Comparison of ENCODE assay signal across 14 mouse cellular contexts in the genomic region with DNA sequence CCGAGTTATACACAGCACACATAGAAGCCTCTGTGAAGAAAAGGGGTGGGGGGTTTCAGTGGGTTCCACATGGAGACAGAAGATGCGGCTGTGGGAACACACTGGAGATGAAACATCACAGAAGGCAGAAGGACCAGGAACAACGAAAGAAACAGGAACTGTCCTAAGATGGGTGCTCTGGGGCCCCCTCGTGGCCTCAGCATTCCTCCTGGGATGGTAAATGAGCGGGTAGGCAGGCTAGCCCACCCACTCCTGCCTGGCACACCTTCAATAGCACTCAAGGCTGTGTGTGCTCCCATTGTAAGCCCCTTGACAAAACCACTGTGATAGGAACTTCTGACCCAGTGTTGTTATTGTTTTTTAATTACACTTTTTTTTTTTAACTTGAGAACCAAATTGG.
DNase-seq lines count a peak whose midpoint lies in the region; ATAC-seq and TF ChIP-seq lines count a peak whose summit lies in the region.
"Had no signal": no experiment of that assay in that cellular context is flagged by ENCODE, and none has a peak within 500 bp of the region (broad histone marks: within the 10 kb centered on the region; RNA-seq: fewer than 3 reads in every experiment).

No protein-coding gene starts in this region.

- WGBS in hindbrain, postnatal 0 days, result 39% methylated on average over 5 of the region's 5 CpGs
- 46% methylated on average over 5 of the region's 5 CpGs for WGBS in hindbrain, embryonic 11.5 days
- 31% methylated on average over 5 of the region's 5 CpGs for WGBS in lung, postnatal 0 days
- 52% methylated on average over 5 of the region's 5 CpGs for WGBS in hindbrain, embryonic 13.5 days

- no peaks in the 10 kb centered on the region for H3K4me1 ChIP-seq in hindbrain, postnatal 0 days (ENCODE audit: insufficient read depth, low read length)
- H3K4me1 ChIP-seq in hindbrain, embryonic 11.5 days (replicated peaks; ENCODE audit: control insufficient read depth, insufficient read depth, low read length), result no peaks in the 10 kb centered on the region; the same call in 1 of the 2 replicates
- no peaks in the 10 kb centered on the region for H3K4me1 ChIP-seq in lung, postnatal 0 days (ENCODE audit: insufficient read depth, low read depth, low read length)
- H3K4me1 ChIP-seq in hindbrain, embryonic 13.5 days (replicated peaks), result peaks cover 11% of the 10 kb centered on the region; the same call in 1 of the 2 replicates
- H3K4me1 ChIP-seq: lung, embryonic 15.5 days had no signal

- TF ChIP-seq EP300 in lung, postnatal 0 days (IDR thresholded peaks at IDR 0.05), result no peak

- H3K27me3 ChIP-seq in hindbrain, postnatal 0 days (ENCODE audit: insufficient read depth, low read length), result no peaks in the 10 kb centered on the region
- H3K27me3 ChIP-seq in hindbrain, embryonic 11.5 days (ENCODE audit: control insufficient read depth, insufficient read depth, low read length), result no peaks in the 10 kb centered on the region
- no peaks in the 10 kb centered on the region for H3K27me3 ChIP-seq in lung, postnatal 0 days (replicated peaks; ENCODE audit: insufficient read depth, low read length)
- H3K27me3 ChIP-seq in hindbrain, embryonic 13.5 days, result no peaks in the 10 kb centered on the region
- H3K27me3 ChIP-seq: lung, embryonic 15.5 days had no signal

- TF ChIP-seq CTCF in hindbrain, postnatal 0 days (IDR thresholded peaks at IDR 0.05; ENCODE audit: low read depth), result peak; percentile 53
- peak; percentile 24; the same call in 1 of the 2 replicates for TF ChIP-seq CTCF in lung, postnatal 0 days (IDR thresholded peaks at IDR 0.05)

- intact Hi-C loops in heart, postnatal 36 days (cut with DNase I), result no loop called here

- no peak overlapping the region for H3K9ac ChIP-seq in hindbrain, postnatal 0 days (replicated peaks; ENCODE audit: low read length)
- H3K9ac ChIP-seq in hindbrain, embryonic 11.5 days (ENCODE audit: low read depth, low read length), result no peak overlapping the region
- no peak overlapping the region for H3K9ac ChIP-seq in lung, postnatal 0 days (replicated peaks; ENCODE audit: low read depth)
- H3K9ac ChIP-seq in hindbrain, embryonic 13.5 days, result no peak overlapping the region
- H3K9ac ChIP-seq: lung, embryonic 15.5 days had no signal

- H3K4me3 ChIP-seq in hindbrain, postnatal 0 days (ENCODE audit: low read length), result no peak overlapping the region
- H3K4me3 ChIP-seq in hindbrain, embryonic 11.5 days (ENCODE audit: low read depth, low read length), result no peak overlapping the region
- H3K4me3 ChIP-seq in lung, postnatal 0 days (ENCODE audit: low read depth, low read length), result no peak overlapping the region
- no peak overlapping the region for H3K4me3 ChIP-seq in hindbrain, embryonic 13.5 days
- H3K4me3 ChIP-seq: heart, embryonic 10.5 days; hindbrain, embryonic 10.5 days; lung, embryonic 15.5 days; myocyte had no signal

- DNase-seq in hindbrain, postnatal 0 days (ENCODE audit: low spot score), result peak; percentile 41
- no peak for DNase-seq in hindbrain, embryonic 11.5 days (ENCODE audit: low spot score)
- no peak for DNase-seq in lung, postnatal 0 days (ENCODE audit: low spot score)
- DNase-seq in lung, postnatal 14 days, result no peak
- DNase-seq in ES-CJ7 (ENCODE audit: low read depth, low spot score) (peak; percentile 47), ZHBTc4 (ENCODE audit: low read depth, low spot score) (peak; percentile 55)
- DNase-seq in heart, postnatal 36 days, result no peak
- DNase-seq: kidney, adult 8-10 months had no signal

- H3K27ac ChIP-seq in hindbrain, postnatal 0 days, result no peak overlapping the region
- no peak overlapping the region for H3K27ac ChIP-seq in hindbrain, embryonic 11.5 days (ENCODE audit: low read depth, low read length)
- H3K27ac ChIP-seq in lung, postnatal 0 days (ENCODE audit: low read length), result no peak overlapping the region
- no peak overlapping the region for H3K27ac ChIP-seq in hindbrain, embryonic 13.5 days
- H3K27ac ChIP-seq: heart, embryonic 10.5 days; hindbrain, embryonic 10.5 days; lung, embryonic 15.5 days had no signal

- ATAC-seq in hindbrain, postnatal 0 days, result no peak
- no peak for ATAC-seq in hindbrain, embryonic 11.5 days (ENCODE audit: low FRiP score)
- ATAC-seq in lung, postnatal 0 days, result no peak
- ATAC-seq in hindbrain, embryonic 13.5 days (ENCODE audit: low FRiP score), result no peak

- H3K4me2 ChIP-seq in hindbrain, postnatal 0 days (ENCODE audit: low read depth, low read length), result no peak overlapping the region
- H3K4me2 ChIP-seq in hindbrain, embryonic 11.5 days (replicated peaks; ENCODE audit: low read depth, low read length), result no peak overlapping the region
- H3K4me2 ChIP-seq in lung, postnatal 0 days (replicated peaks; ENCODE audit: low read depth, low read length), result no peak overlapping the region
- H3K4me2 ChIP-seq in hindbrain, embryonic 13.5 days, result no peak overlapping the region
- H3K4me2 ChIP-seq: lung, embryonic 15.5 days had no signal

- H3K36me3 ChIP-seq in hindbrain, postnatal 0 days (ENCODE audit: insufficient read depth, low read length), result no peaks in the 10 kb centered on the region
- no peaks in the 10 kb centered on the region for H3K36me3 ChIP-seq in hindbrain, embryonic 11.5 days (ENCODE audit: control insufficient read depth, insufficient read depth, low read length)
- H3K36me3 ChIP-seq in lung, postnatal 0 days (ENCODE audit: insufficient read depth, low read length), result no peaks in the 10 kb centered on the region
- no peaks in the 10 kb centered on the region for H3K36me3 ChIP-seq in hindbrain, embryonic 13.5 days
- H3K36me3 ChIP-seq: G1E; heart, embryonic 10.5 days; hindbrain, embryonic 10.5 days; lung, embryonic 15.5 days had no signal

- H3K9me3 ChIP-seq in hindbrain, postnatal 0 days (ENCODE audit: low read length), result no peaks in the 10 kb centered on the region
- H3K9me3 ChIP-seq in hindbrain, embryonic 11.5 days (ENCODE audit: control insufficient read depth, low read length), result no peaks in the 10 kb centered on the region
- H3K9me3 ChIP-seq in lung, postnatal 0 days (ENCODE audit: low read length), result no peaks in the 10 kb centered on the region
- H3K9me3 ChIP-seq in hindbrain, embryonic 13.5 days, result no peaks in the 10 kb centered on the region
- H3K9me3 ChIP-seq: heart, embryonic 10.5 days; hindbrain, embryonic 10.5 days; lung, embryonic 15.5 days had no signal

Comparison
In these comparisons a context has a peak if more than half of its experiments do, and no peak if none do; other contexts are left out.
1. DNase-seq: peak in hindbrain, postnatal 0 days (single experiment), ES-CJ7 (single experiment) and ZHBTc4 (single experiment); none in hindbrain, embryonic 11.5 days (single experiment), lung, postnatal 0 days (single experiment), lung, postnatal 14 days (single experiment) and heart, postnatal 36 days (0 of 2).